Mouse (Mus musculus): ENCODE data around the gene Olfml2a. TPM values are rescaled to one million over a fixed set of nuclear protein-coding genes. Genes with fewer than 3 reads are reported as not detected.
A peak's percentile ranks its signal among the peaks of the same experiment; 100 is the strongest.

Gene Olfml2a
- polyA plus RNA-seq, 1 experiment: 5.6 TPM

DNA sequence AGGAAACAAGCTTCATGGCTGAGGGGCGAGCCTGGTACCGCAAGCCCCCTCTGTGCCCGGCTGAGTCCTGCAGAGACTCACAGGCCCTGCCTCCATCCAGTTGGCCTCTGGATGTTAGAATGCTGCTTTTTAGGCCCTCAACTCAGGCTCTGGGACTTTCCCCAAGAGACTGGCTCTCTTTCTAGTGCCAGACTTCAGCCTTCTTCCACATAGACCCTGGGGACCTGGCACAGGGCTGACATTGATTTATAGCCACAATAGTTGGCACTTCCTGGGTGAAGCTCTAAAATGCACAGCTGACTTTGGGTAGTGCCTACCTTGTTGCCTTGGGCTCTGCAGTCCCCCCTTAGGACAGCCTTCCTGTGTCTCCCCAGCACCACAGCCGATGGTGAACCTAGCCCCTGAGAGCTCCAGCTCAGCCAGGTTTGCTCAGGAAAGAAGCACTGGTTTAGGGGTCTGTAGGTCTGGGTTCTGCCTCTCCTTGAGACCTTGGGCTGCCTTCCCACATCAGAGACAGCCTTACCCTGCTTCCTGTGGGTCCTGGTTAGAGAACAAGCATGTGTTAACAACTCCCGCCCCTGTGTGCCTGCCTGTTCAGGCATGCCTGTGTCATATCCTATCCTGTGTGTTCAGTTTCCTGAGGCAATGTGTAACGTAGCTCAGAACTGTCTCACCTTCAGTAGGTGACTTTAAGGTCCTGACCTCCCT, 56.2 kb downstream of the Olfml2a start:
- no peak for DNase-seq (ENCODE audit: low read depth)
- TF ChIP-seq POLR2A (IDR thresholded peaks at IDR 0.05; ENCODE audit: borderline replicate concordance, extremely low read depth, insufficient read depth, insufficient read length, poor library complexity, severe bottlenecking) (no peak), CTCF (IDR thresholded peaks at IDR 0.05; ENCODE audit: borderline replicate concordance, extremely low read depth, insufficient read depth, insufficient read length) (no peak)

DNA sequence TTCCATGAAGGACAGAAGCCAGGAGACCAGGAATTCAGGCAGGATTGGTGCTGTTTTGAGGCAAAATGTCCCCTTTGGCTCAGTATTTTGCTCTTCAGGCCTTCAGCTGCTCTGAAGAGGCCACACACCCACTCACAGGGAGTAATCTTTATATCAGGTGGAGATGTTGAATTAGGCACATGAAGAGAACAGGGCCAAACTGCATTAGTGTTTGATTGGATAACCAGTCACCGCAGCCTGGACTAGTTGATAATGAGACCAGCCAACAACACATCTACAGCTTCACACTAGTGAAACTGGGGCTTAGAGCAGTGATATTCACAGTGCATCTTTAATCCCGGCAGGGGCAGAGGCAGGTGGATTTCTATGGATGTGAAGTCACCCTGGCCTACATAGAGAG, 57.2 kb downstream of the Olfml2a start:
- TF ChIP-seq POLR2A (IDR thresholded peaks at IDR 0.05; ENCODE audit: borderline replicate concordance, extremely low read depth, insufficient read depth, insufficient read length, poor library complexity, severe bottlenecking): no peak
- TF ChIP-seq CTCF (IDR thresholded peaks at IDR 0.05; ENCODE audit: borderline replicate concordance, extremely low read depth, insufficient read depth, insufficient read length): no peak
- DNase-seq (ENCODE audit: low read depth): no peak

DNA sequence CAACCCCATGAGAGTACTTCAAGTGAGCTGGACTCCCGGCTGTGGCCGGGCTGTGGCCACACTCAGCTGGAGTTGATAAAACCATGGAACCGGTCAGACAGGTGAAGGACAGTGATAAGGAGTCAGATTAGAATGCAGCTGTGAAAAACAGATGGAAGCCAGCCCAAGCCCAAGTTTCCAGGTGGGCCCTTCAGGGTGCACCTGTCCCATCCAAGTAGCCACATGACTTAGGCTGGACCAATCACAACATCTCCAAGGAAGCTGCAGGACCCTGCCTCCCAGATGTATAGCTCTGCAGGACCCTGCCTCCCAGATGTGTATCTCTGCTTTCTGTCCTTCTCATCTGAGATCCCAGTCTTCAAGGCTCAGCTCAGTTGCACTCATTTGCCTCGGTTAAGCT, 60.2 kb downstream of the Olfml2a start:
- TF ChIP-seq CTCF (IDR thresholded peaks at IDR 0.05; ENCODE audit: borderline replicate concordance, extremely low read depth, insufficient read depth, insufficient read length): no peak
- no peak for TF ChIP-seq POLR2A (IDR thresholded peaks at IDR 0.05; ENCODE audit: borderline replicate concordance, extremely low read depth, insufficient read depth, insufficient read length, poor library complexity, severe bottlenecking)
- DNase-seq (ENCODE audit: low read depth): no peak

DNA sequence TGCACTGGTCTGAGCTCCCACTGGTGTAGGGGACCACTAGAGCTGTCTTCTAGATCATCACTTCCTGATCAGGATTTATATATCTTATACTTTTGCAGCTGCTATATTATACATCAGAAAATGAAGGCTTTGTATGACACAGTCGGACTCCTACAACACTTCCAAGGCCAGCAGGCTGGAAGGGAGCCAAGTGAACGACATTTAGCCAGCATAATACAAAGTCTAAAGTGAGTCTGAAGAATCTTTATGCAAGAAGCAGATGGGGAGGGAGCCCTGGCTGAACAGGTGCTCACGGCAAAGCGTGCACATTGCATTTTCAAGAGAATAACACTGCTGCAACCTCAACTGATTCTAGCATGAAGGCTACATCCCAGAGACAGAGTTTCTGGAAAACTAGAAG, 60.7 kb downstream of the Olfml2a start:
- peak; percentile 45 for DNase-seq (ENCODE audit: low read depth)
- no peak for TF ChIP-seq POLR2A (IDR thresholded peaks at IDR 0.05; ENCODE audit: borderline replicate concordance, extremely low read depth, insufficient read depth, insufficient read length, poor library complexity, severe bottlenecking)
- no peak for TF ChIP-seq CTCF (IDR thresholded peaks at IDR 0.05; ENCODE audit: borderline replicate concordance, extremely low read depth, insufficient read depth, insufficient read length)

DNA sequence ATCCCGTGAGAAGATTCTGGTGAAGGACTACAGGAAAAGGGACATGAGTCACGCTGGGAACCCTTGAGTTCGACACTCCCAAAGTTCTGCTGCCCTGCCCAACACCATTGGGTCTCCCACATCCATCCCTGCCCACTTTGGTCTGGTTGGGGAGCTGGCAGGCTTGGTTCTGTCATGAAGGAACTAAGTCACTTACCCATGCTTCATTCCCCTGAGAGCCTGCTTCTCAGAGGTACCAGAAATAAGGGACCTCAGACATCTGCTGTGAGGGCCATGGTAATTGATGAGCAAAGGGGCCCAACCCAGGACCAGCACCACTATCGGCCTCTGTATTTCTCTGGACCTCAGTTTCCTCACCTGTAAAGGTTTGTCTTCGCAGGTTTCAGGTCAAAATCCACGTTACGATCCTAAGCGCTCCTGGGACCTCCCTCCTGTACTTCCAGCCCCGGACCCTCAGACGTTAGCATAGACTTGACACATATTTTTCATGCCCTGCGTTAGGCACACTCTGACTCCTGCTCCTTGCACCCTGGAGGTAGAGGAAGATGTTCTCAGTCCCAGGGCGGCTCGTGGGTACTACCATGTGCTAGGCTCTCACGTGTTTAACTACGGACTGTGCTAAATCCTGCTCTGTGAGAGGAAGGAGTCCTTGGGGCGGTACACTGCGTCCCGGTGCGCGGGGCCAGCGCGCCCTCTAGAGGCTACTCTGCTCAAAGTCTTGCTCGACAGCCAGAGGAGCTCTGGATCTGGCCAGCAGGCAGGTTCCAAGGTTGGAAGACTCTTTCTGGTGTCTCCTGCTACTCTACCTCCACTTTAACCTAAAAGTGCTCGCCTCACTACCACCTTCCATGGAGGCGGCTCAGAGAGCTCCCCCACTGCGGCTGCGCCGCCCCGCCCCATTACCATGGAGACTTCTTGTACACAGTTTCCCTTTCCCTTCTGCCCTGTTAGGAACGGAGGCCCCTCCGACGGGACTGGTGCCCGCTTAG, 65.9 kb downstream of the Olfml2a start, which contains the start of gene Wdr38:
Gene Wdr38 (plus strand): TSS at position 91 of the 989 bp plus-strand sequence.
- DNase-seq (ENCODE audit: low read depth): peak; percentile 91
- TF ChIP-seq CTCF (IDR thresholded peaks at IDR 0.05; ENCODE audit: borderline replicate concordance, extremely low read depth, insufficient read depth, insufficient read length) (peak; percentile 99), POLR2A (IDR thresholded peaks at IDR 0.05; ENCODE audit: borderline replicate concordance, extremely low read depth, insufficient read depth, insufficient read length, poor library complexity, severe bottlenecking) (no peak)

DNA sequence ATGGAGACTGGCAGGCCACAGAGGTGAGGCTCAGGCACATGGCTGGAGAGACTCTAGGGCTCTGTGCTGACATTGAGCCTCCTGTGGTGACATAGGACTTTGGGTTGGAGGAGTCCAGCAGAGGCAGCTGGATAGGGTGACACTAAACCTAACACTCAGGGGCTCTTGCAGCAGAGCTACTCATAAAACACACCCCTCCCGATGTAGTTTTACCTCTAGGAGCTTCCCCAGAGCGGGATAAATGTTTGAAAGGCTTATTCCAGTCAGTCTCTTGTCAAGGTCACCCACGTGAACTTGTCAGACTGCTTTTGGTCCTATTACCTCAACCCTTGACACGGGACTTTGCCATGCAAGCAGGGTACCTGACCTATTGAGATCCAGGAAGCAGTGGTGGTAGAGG, 67.6 kb downstream of the Olfml2a start:
- no peak for TF ChIP-seq CTCF (IDR thresholded peaks at IDR 0.05; ENCODE audit: borderline replicate concordance, extremely low read depth, insufficient read depth, insufficient read length)
- TF ChIP-seq POLR2A (IDR thresholded peaks at IDR 0.05; ENCODE audit: borderline replicate concordance, extremely low read depth, insufficient read depth, insufficient read length, poor library complexity, severe bottlenecking): no peak
- DNase-seq (ENCODE audit: low read depth): no peak

DNA sequence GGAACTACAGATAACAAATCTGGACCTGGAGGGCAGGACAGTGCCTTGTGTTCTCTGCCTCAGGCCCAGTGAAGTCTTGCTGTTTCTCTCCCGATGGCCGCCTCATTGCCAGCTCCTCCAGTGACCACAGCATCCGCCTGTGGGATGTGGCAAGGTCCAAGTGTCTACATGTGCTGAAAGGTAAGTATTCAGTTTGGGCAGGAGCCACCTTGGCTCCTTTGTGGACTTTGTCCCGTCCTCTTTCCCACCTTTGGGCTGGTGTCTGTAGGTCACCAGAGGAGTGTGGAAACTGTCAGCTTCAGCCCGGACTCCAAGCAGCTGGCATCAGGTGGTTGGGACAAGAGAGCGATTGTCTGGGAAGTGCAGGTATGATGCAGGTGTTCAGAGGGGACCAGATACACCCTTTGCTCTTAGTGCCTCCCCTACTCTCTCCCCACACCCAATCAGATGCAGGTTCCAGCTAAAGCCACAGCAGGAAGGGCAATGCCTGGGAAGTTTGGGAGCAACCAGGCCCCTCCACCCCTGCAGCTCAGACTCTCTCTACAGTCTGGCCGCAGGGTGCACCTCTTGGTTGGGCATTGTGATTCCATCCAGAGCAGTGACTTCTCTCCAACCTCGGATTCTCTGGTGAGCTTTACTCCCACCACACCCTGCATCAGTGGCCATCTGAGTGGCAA, 68.3 kb downstream of the Olfml2a start:
- no peak for TF ChIP-seq POLR2A (IDR thresholded peaks at IDR 0.05; ENCODE audit: borderline replicate concordance, extremely low read depth, insufficient read depth, insufficient read length, poor library complexity, severe bottlenecking)
- no peak for TF ChIP-seq CTCF (IDR thresholded peaks at IDR 0.05; ENCODE audit: borderline replicate concordance, extremely low read depth, insufficient read depth, insufficient read length)
- DNase-seq (ENCODE audit: low read depth): no peak

DNA sequence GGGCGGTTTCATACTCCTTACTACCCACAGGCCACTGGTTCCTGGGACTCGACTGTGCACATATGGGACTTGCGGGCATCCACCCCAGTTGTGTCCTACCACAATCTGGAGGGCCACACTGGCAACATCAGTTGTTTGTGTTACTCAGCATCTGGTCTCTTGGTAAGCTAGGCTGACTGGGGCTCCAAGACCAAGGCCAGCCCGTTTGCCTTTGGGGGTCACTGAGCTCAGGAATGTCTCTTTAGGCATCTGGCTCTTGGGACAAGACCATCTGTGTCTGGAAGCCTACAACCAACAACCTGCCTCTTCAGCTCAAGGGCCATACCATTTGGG, 68.8 kb downstream of the Olfml2a start:
- DNase-seq (ENCODE audit: low read depth): no peak
- TF ChIP-seq POLR2A (IDR thresholded peaks at IDR 0.05; ENCODE audit: borderline replicate concordance, extremely low read depth, insufficient read depth, insufficient read length, poor library complexity, severe bottlenecking): no peak

DNA sequence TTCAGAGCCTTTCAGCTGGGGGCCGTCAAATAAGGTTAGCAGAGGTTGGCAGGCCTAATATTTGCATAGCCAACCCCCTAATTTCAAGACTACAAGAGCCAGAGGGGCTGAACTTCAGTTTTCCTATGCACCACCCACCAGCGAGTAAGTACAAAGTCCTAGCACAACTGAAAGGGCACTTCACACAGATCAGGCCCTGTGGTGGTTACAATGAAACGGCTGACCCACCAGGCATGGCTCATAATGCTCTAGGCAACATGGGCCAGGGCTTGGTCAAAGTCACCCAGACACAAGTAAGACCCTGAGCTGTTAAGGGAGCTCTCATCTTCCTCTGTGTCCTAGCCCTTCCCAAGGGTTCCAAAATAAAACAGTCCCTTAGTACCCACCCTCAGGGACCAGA, 70.1 kb downstream of the Olfml2a start:
- no peak for DNase-seq (ENCODE audit: low read depth)
- TF ChIP-seq CTCF (IDR thresholded peaks at IDR 0.05; ENCODE audit: borderline replicate concordance, extremely low read depth, insufficient read depth, insufficient read length): no peak
- TF ChIP-seq POLR2A (IDR thresholded peaks at IDR 0.05; ENCODE audit: borderline replicate concordance, extremely low read depth, insufficient read depth, insufficient read length, poor library complexity, severe bottlenecking): no peak

DNA sequence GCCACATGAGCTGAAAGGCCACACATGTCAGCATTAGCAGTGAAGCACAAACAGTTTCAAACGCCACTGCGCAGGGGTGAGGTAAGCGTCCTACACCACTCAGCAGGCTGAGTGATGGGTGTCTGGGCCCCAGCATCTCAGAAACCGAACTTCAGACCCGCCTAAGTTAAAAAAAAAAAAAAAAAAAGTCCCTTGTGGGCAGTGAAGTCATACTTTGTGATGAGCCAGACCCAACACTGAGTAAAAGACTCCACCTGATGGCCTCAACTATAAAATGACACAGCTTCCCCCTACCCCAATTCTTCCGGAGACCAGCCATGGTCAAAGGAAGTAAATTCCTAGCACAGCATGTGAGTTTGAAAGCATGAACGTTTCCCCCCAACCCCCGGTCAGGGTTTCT, 71.3 kb downstream of the Olfml2a start:
- TF ChIP-seq CTCF (IDR thresholded peaks at IDR 0.05; ENCODE audit: borderline replicate concordance, extremely low read depth, insufficient read depth, insufficient read length): no peak
- TF ChIP-seq POLR2A (IDR thresholded peaks at IDR 0.05; ENCODE audit: borderline replicate concordance, extremely low read depth, insufficient read depth, insufficient read length, poor library complexity, severe bottlenecking): no peak
- DNase-seq (ENCODE audit: low read depth): no peak

DNA sequence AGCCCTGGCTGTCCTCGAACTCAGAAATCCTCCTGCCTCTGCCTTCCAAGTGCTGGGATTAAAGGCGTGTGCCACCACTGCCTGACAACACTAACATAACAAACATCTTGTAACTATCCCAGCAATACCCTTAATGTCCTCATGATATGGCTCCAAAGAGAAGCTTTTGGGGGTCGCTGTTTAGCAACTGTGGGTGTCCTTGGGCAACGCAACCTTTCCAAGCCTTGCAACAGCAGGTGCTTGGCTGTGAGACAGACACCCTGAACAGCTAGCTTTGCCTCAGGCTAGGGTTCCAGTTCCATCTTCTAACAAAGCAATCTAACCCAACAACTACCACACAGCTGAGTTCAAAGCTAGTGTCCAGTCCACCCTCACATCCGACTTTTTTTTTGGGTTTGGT, 71.7 kb downstream of the Olfml2a start:
- DNase-seq (ENCODE audit: low read depth): no peak

More for the DNA sequence above, 71.7 kb downstream of the Olfml2a start:
- TF ChIP-seq CTCF (IDR thresholded peaks at IDR 0.05; ENCODE audit: borderline replicate concordance, extremely low read depth, insufficient read depth, insufficient read length): no peak
- no peak for TF ChIP-seq POLR2A (IDR thresholded peaks at IDR 0.05; ENCODE audit: borderline replicate concordance, extremely low read depth, insufficient read depth, insufficient read length, poor library complexity, severe bottlenecking)

All from brain, embryonic 14.5 days (tissue).